Mouse (Mus musculus): ENCODE results near the gene Ctsd.

Ctsd gene

DNA sequence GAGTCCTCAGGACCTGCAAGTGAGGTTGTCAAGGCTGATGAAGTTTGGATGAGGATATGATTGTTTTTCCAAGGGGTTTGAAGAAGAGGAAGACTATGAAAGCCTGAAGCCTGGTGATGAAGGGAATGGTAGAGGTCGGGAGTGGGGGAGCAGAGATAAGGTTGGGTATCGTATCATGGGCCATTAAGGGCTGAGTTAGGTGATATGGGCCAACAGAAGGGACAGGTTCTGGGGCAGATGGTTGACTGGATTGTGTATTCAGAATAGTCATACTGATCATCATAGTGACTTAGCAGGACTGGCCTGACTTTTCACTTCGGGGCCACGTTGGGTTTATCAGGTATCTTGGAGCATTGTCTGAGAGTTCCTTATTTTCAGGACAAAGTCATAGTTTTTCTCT, 7.6 kb upstream of the Ctsd start:
- H3K4me3 ChIP-seq (replicated peaks; ENCODE audit: low read length), result no peak overlapping the region
- H3K27me3 ChIP-seq (ENCODE audit: insufficient read depth, low read length), result peaks cover 35% of the 10 kb centered on the region
- no peaks in the 10 kb centered on the region for H3K9me3 ChIP-seq (ENCODE audit: low read length)
- no peaks in the 10 kb centered on the region for H3K36me3 ChIP-seq (ENCODE audit: insufficient read depth, low read length)
- H3K4me1 ChIP-seq (replicated peaks; ENCODE audit: low read depth, low read length), result peaks cover 30% of the 10 kb centered on the region
- no peak for TF ChIP-seq POU5F1 (IDR thresholded peaks at IDR 0.05; ENCODE audit: borderline replicate concordance, low read length)
- no peak for TF ChIP-seq CTCF (conservative IDR thresholded peaks at IDR 0.05; ENCODE audit: low read length)
- no peak for TF ChIP-seq NANOG (IDR thresholded peaks at IDR 0.05; ENCODE audit: borderline replicate concordance, low read length)

DNA sequence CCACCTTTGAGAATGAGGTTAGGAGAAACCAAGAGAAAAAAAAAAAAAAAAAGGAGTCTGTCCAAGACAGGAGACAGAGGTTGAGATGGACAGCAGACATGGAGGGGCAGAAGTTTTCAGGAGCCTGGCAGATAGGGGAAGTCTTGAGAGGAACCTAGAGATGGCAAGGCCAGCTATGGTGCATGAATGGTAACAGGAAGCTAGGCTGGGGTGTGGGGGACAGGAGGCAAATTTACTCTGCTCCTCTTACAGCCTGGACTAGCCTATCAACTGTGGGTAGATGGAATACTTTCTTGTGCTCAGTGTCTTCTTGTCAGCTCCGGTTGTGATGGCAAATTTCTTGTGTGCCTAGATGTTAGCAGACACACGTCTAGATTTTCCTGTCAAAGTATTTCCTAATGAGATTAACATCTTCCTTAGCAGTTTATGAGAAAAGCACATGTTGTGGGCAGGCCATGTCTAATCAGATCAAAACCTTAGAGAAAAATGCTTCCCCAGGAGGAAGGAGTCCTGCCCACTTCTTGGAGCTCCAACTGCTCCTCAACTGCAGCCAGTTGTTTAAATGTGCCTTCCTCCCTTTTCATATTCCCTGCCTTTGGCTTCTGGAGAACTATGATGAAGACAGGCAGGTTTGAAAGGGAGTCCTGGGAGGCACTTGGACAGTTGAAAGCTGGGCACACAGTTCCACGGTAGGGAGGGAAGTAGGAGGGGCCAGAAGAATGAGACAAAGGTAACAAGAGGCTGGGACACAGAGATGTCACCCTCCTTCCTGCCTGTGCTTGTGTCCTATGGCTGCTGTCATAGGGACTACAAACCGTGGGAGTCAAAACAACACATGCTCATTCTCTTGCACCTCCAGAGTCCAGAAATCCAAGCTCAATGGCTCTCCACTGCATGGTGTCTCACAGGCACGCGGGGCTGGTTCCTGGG, 6.7 kb upstream of the Ctsd start:
- H3K4me3 ChIP-seq (replicated peaks; ENCODE audit: low read length), result no peak overlapping the region

GRCm38 (mm10) chr7:142393191-142393590, 5.4 kb upstream of the Ctsd start:
- TF ChIP-seq POU5F1 (IDR thresholded peaks at IDR 0.05; ENCODE audit: borderline replicate concordance, low read length) (no peak), NANOG (IDR thresholded peaks at IDR 0.05; ENCODE audit: borderline replicate concordance, low read length) (no peak), CTCF (conservative IDR thresholded peaks at IDR 0.05; ENCODE audit: low read length) (no peak)
- H3K4me3 ChIP-seq (replicated peaks; ENCODE audit: low read length), result no peak overlapping the region; the same call in 1 of the 2 replicates
- peaks cover 29% of the 10 kb centered on the region for H3K4me1 ChIP-seq (replicated peaks; ENCODE audit: low read depth, low read length)
- peaks cover 22% of the 10 kb centered on the region for H3K27me3 ChIP-seq (ENCODE audit: insufficient read depth, low read length)
- H3K9me3 ChIP-seq (ENCODE audit: low read length), result no peaks in the 10 kb centered on the region
- H3K36me3 ChIP-seq (ENCODE audit: insufficient read depth, low read length), result no peaks in the 10 kb centered on the region

More for the DNA sequence above, 6.7 kb upstream of the Ctsd start:
- H3K9me3 ChIP-seq (ENCODE audit: low read length), result no peaks in the 10 kb centered on the region
- no peak for TF ChIP-seq POU5F1 (IDR thresholded peaks at IDR 0.05; ENCODE audit: borderline replicate concordance, low read length)
- no peak for TF ChIP-seq NANOG (IDR thresholded peaks at IDR 0.05; ENCODE audit: borderline replicate concordance, low read length)
- TF ChIP-seq CTCF (conservative IDR thresholded peaks at IDR 0.05; ENCODE audit: low read length), result no peak
- H3K36me3 ChIP-seq (ENCODE audit: insufficient read depth, low read length), result no peaks in the 10 kb centered on the region
- H3K4me1 ChIP-seq (replicated peaks; ENCODE audit: low read depth, low read length), result peaks cover 24% of the 10 kb centered on the region
- H3K27me3 ChIP-seq (ENCODE audit: insufficient read depth, low read length), result peaks cover 31% of the 10 kb centered on the region

- TF ChIP-seq NANOG (IDR thresholded peaks at IDR 0.05; ENCODE audit: borderline replicate concordance, low read length) (no peak), CTCF (conservative IDR thresholded peaks at IDR 0.05; ENCODE audit: low read length) (no peak), POU5F1 (IDR thresholded peaks at IDR 0.05; ENCODE audit: borderline replicate concordance, low read length) (no peak)
- Histone ChIP-seq H3K27me3 (ENCODE audit: insufficient read depth, low read length) (peaks cover 12% of the 10 kb centered on the region), H3K9me3 (ENCODE audit: low read length) (no peaks in the 10 kb centered on the region), H3K4me1 (replicated peaks; ENCODE audit: low read depth, low read length) (peaks cover 36% of the 10 kb centered on the region), H3K36me3 (ENCODE audit: insufficient read depth, low read length) (no peaks in the 10 kb centered on the region), H3K4me3 (replicated peaks; ENCODE audit: low read length) (no peak overlapping the region)
Measured at GRCm38 (mm10) chr7:142391609-142392008, 3.8 kb upstream of the Ctsd start.

DNA sequence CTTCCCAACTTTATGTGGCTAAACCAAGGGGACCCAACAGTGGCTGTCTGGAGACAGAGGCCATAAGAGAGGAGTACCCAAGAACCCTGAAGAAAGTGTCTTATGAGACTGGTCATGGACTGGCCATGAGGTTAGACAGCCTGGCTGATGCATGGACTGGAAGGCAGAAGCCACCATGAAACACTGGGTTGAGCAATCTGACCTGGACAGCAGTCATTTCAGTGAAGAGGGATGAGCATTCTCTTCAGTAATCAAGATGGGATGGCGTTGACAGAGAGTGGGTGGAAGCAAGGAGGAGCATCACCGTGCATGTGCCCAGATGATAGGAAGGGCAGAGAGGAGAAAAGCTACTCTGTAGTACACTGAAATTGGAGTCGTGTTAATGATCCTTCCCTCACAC, 3.3 kb upstream of the Ctsd start:
- no peak overlapping the region for H3K4me3 ChIP-seq (replicated peaks; ENCODE audit: low read length)
- peaks cover 5% of the 10 kb centered on the region for H3K36me3 ChIP-seq (ENCODE audit: insufficient read depth, low read length)
- no peak for TF ChIP-seq POU5F1 (IDR thresholded peaks at IDR 0.05; ENCODE audit: borderline replicate concordance, low read length)
- no peak for TF ChIP-seq NANOG (IDR thresholded peaks at IDR 0.05; ENCODE audit: borderline replicate concordance, low read length)
- no peak for TF ChIP-seq CTCF (conservative IDR thresholded peaks at IDR 0.05; ENCODE audit: low read length)
- H3K27me3 ChIP-seq (ENCODE audit: insufficient read depth, low read length), result peaks cover 10% of the 10 kb centered on the region
- peaks cover 41% of the 10 kb centered on the region for H3K4me1 ChIP-seq (replicated peaks; ENCODE audit: low read depth, low read length)
- no peaks in the 10 kb centered on the region for H3K9me3 ChIP-seq (ENCODE audit: low read length)

DNA sequence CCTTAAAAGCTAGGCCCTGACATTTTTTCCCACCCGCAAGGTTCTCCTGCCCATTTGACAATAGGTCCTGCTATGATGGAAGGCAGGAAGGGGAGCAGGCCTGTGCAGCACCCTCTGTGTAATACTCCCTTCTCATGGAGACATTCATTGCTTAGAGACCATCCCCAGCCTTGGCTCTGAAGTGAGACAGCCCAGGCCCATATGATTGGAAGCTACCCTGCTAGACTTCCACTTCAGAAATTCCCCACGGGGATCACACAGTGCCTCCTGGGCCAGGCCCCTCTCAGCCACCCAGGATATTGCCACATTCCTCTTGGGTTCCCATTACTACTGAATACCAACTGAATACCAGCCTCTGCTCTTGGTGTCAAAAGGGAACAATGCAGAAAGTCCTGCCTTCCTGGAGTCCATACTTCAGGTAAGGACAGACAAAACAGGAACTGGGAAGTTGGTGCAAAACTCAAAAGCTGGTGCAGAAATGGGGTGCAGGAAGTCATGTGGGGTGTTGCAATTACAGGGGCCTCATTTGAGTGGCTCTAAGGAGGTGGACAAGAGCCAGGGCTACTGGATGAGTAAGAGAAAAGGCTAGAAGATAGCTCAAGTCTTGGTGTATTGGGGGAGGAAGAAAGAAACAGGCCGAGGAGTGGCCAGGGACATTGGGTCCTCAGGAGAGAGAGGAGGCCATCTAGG, 2.3 kb upstream of the Ctsd start:
- H3K4me1 ChIP-seq (replicated peaks; ENCODE audit: low read depth, low read length), result peaks cover 51% of the 10 kb centered on the region
- peaks cover 15% of the 10 kb centered on the region for H3K36me3 ChIP-seq (ENCODE audit: insufficient read depth, low read length)
- no peak for TF ChIP-seq POU5F1 (IDR thresholded peaks at IDR 0.05; ENCODE audit: borderline replicate concordance, low read length)
- TF ChIP-seq CTCF (conservative IDR thresholded peaks at IDR 0.05; ENCODE audit: low read length), result no peak
- no peak for TF ChIP-seq NANOG (IDR thresholded peaks at IDR 0.05; ENCODE audit: borderline replicate concordance, low read length)
- H3K27me3 ChIP-seq (ENCODE audit: insufficient read depth, low read length), result peaks cover 5% of the 10 kb centered on the region
- H3K4me3 ChIP-seq (replicated peaks; ENCODE audit: low read length), result no peak overlapping the region
- H3K9me3 ChIP-seq (ENCODE audit: low read length), result no peaks in the 10 kb centered on the region

- Histone ChIP-seq H3K9me3 (ENCODE audit: low read length) (no peaks in the 10 kb centered on the region), H3K4me1 (replicated peaks; ENCODE audit: low read depth, low read length) (peaks cover 61% of the 10 kb centered on the region), H3K36me3 (ENCODE audit: insufficient read depth, low read length) (peaks cover 29% of the 10 kb centered on the region), H3K4me3 (replicated peaks; ENCODE audit: low read length) (no peak overlapping the region), H3K27me3 (ENCODE audit: insufficient read depth, low read length) (no peaks in the 10 kb centered on the region)
- no peak for TF ChIP-seq CTCF (conservative IDR thresholded peaks at IDR 0.05; ENCODE audit: low read length)
Measured at GRCm38 (mm10) chr7:142388740-142389139, 902 bp upstream of the Ctsd start.

GRCm38 (mm10) chr7:142388198-142388597, 360 bp upstream of the Ctsd start:
- H3K4me3 ChIP-seq (replicated peaks; ENCODE audit: low read length), result peak overlapping the region; percentile 21; the same call in 1 of the 2 replicates
- no peaks in the 10 kb centered on the region for H3K9me3 ChIP-seq (ENCODE audit: low read length)
- H3K4me1 ChIP-seq (replicated peaks; ENCODE audit: low read depth, low read length), result peaks cover 56% of the 10 kb centered on the region

More at GRCm38 (mm10) chr7:142388198-142388597, 360 bp upstream of the Ctsd start:
- Histone ChIP-seq H3K36me3 (ENCODE audit: insufficient read depth, low read length) (peaks cover 34% of the 10 kb centered on the region), H3K27me3 (ENCODE audit: insufficient read depth, low read length) (no peaks in the 10 kb centered on the region)
- TF ChIP-seq CTCF (conservative IDR thresholded peaks at IDR 0.05; ENCODE audit: low read length), result no peak
